In genomic region chr8:46740513-46741280, GRCm38 (mm10) we compare ENCODE assay signal across 8 mouse cellular contexts. TPM values are rescaled to one million over a fixed set of nuclear protein-coding genes. Genes with fewer than 3 reads are reported as not detected.
DNase-seq lines count a peak whose midpoint lies in the region; ATAC-seq and TF ChIP-seq lines count a peak whose summit lies in the region.

No protein-coding gene starts in this region.

- no peak for TF ChIP-seq CTCF in C2C12 (IDR thresholded peaks at IDR 0.05; ENCODE audit: control insufficient read depth, insufficient read depth, insufficient read length)

- no peaks in the 10 kb centered on the region for H3K36me3 ChIP-seq in C2C12 (ENCODE audit: control insufficient read depth, insufficient read depth)
- no peaks in the 10 kb centered on the region; the same call in 1 of the 2 replicates for H3K36me3 ChIP-seq in forebrain, embryonic 10.5 days (replicated peaks)
- no peaks in the 10 kb centered on the region for H3K36me3 ChIP-seq in heart, embryonic 15.5 days
- no peaks in the 10 kb centered on the region for H3K36me3 ChIP-seq in liver, embryonic 15.5 days (replicated peaks)
- no peaks in the 10 kb centered on the region for H3K36me3 ChIP-seq in stomach, embryonic 14.5 days (ENCODE audit: control insufficient read depth, insufficient read depth, low read length)

- H3K4me1 ChIP-seq in forebrain, embryonic 10.5 days, result peaks cover 28% of the 10 kb centered on the region
- peaks cover 28% of the 10 kb centered on the region for H3K4me1 ChIP-seq in heart, embryonic 15.5 days (replicated peaks)
- peaks cover 53% of the 10 kb centered on the region for H3K4me1 ChIP-seq in liver, embryonic 15.5 days (replicated peaks)
- H3K4me1 ChIP-seq in stomach, embryonic 14.5 days (ENCODE audit: control insufficient read depth, insufficient read depth, low read length), result peaks cover 18% of the 10 kb centered on the region

- peak; percentile 70 for DNase-seq in brain, adult 2 months (ENCODE audit: low read depth, low spot score)
- DNase-seq in forebrain, embryonic 10.5 days (ENCODE audit: extremely low spot score, low spot score), result peak; percentile 65
- peak; percentile 82 for DNase-seq in kidney, postnatal 14 days
- peak; percentile 75 for DNase-seq in neural tube, embryonic 10.5 days (ENCODE audit: extremely low spot score, low spot score)

- H3K4me2 ChIP-seq in heart, embryonic 15.5 days, result peak overlapping the region; percentile 79
- H3K4me2 ChIP-seq in liver, embryonic 15.5 days, result peak overlapping the region; percentile 89
- peak overlapping the region; percentile 87 for H3K4me2 ChIP-seq in stomach, embryonic 14.5 days (replicated peaks; ENCODE audit: low read depth, low read length)

- peak overlapping the region; percentile 96 for H3K27ac ChIP-seq in forebrain, embryonic 10.5 days
- H3K27ac ChIP-seq in heart, embryonic 15.5 days, result peak overlapping the region; percentile 98
- peak overlapping the region; percentile 91 for H3K27ac ChIP-seq in liver, embryonic 15.5 days (replicated peaks)
- H3K27ac ChIP-seq in stomach, embryonic 14.5 days (ENCODE audit: low read length), result peak overlapping the region; percentile 90

- H3K4me3 ChIP-seq in C2C12 (ENCODE audit: insufficient read depth, poor library complexity, severe bottlenecking), result peak overlapping the region; percentile 72
- peak overlapping the region; percentile 84 for H3K4me3 ChIP-seq in forebrain, embryonic 10.5 days
- peak overlapping the region; percentile 81 for H3K4me3 ChIP-seq in heart, embryonic 15.5 days
- peak overlapping the region; percentile 95 for H3K4me3 ChIP-seq in liver, embryonic 15.5 days (replicated peaks)
- H3K4me3 ChIP-seq in stomach, embryonic 14.5 days (ENCODE audit: low read depth, low read length), result peak overlapping the region; percentile 94

- peaks cover 62% of the 10 kb centered on the region for H3K79me2 ChIP-seq in C2C12 (ENCODE audit: control insufficient read depth, insufficient read depth)

- H3ac ChIP-seq in C2C12 (ENCODE audit: control insufficient read depth, insufficient read length, low read depth), result peak overlapping the region; percentile 89

- ATAC-seq in heart, embryonic 15.5 days (replicated peaks; ENCODE audit: insufficient number of reproducible peaks, insufficient read depth, low FRiP score, low read depth), result peak; percentile 66
- peak; percentile 69 for ATAC-seq in liver, embryonic 15.5 days (ENCODE audit: insufficient read depth)
- ATAC-seq in stomach, embryonic 14.5 days (ENCODE audit: insufficient number of reproducible peaks, insufficient read depth, low FRiP score, low read depth), result peak; percentile 66

- H3K9me3 ChIP-seq in forebrain, embryonic 10.5 days, result peaks cover 7% of the 10 kb centered on the region; the same call in 1 of the 2 replicates
- 0 out of 2 replicates have a peak, but pooled peaks cover 3% of the 10 kb centered on the region for H3K9me3 ChIP-seq in heart, embryonic 15.5 days (replicated peaks)
- H3K9me3 ChIP-seq in liver, embryonic 15.5 days (replicated peaks), result no peaks in the 10 kb centered on the region
- H3K9me3 ChIP-seq in stomach, embryonic 14.5 days (ENCODE audit: control insufficient read depth, low read depth, low read length), result no peaks in the 10 kb centered on the region; the same call in 1 of the 2 replicates

- H3K9ac ChIP-seq in heart, embryonic 15.5 days, result peak overlapping the region; percentile 93
- H3K9ac ChIP-seq in liver, embryonic 15.5 days, result peak overlapping the region; percentile 93
- H3K9ac ChIP-seq in stomach, embryonic 14.5 days (replicated peaks; ENCODE audit: low read depth, low read length), result peak overlapping the region; percentile 98

- no peaks in the 10 kb centered on the region for H3K27me3 ChIP-seq in C2C12 (ENCODE audit: control insufficient read depth, insufficient read depth, insufficient read length)
- H3K27me3 ChIP-seq in forebrain, embryonic 10.5 days (ENCODE audit: poor library complexity, severe bottlenecking), result no peaks in the 10 kb centered on the region
- no peaks in the 10 kb centered on the region for H3K27me3 ChIP-seq in heart, embryonic 15.5 days
- H3K27me3 ChIP-seq in liver, embryonic 15.5 days, result no peaks in the 10 kb centered on the region
- H3K27me3 ChIP-seq in stomach, embryonic 14.5 days (ENCODE audit: control insufficient read depth, insufficient read depth, low read length), result no peaks in the 10 kb centered on the region

- under 1% methylated on average over 92 of the region's 97 CpGs for WGBS in forebrain, embryonic 10.5 days
- under 1% methylated on average over 96 of the region's 97 CpGs for WGBS in heart, embryonic 15.5 days
- WGBS in liver, embryonic 15.5 days (ENCODE audit: insufficient replicate concordance), result under 1% methylated on average over 95 of the region's 97 CpGs
- under 1% methylated on average over 88 of the region's 97 CpGs for WGBS in stomach, embryonic 14.5 days

- H3K79me3 ChIP-seq in C2C12 (ENCODE audit: low read depth), result peaks cover 56% of the 10 kb centered on the region

TF ChIP-seq in C2C12, 6 proteins besides CTCF, POLR2A, EP300 and RAD21:
- TF ChIP-seq MYOD1 (IDR thresholded peaks at IDR 0.05; ENCODE audit: control insufficient read depth, insufficient read length, low read depth), result no peak
- no peak for TF ChIP-seq USF1 (IDR thresholded peaks at IDR 0.05; ENCODE audit: low read depth)
- TF ChIP-seq CEBPB (IDR thresholded peaks at IDR 0.05; ENCODE audit: low read depth), result no peak
- TF ChIP-seq MAX (IDR thresholded peaks at IDR 0.05), result no peak
- TF ChIP-seq MYOG (IDR thresholded peaks at IDR 0.05; ENCODE audit: control insufficient read depth, extremely low read depth, insufficient read length), result no peak
- no peak for TF ChIP-seq FOSL1 (IDR thresholded peaks at IDR 0.05; ENCODE audit: insufficient read depth, low read length, poor library complexity, severe bottlenecking)

RNA-seq across cellular contexts. Expression of gene Irf2, which starts 1.2 kb away (rescaled TPM):
- polyA plus RNA-seq in C2C12 (2012; fragmentation: generic; extraction: Trizol), result 7.6 TPM
- 5.6 and 7.8 TPM in 2 replicates for polyA plus RNA-seq in forebrain, embryonic 10.5 days (2016; fragmentation: Nextera tagmentation; extraction: Ambion mirVana)
- polyA plus RNA-seq in heart, embryonic 15.5 days (2015; fragmentation: Nextera tagmentation; extraction: Ambion mirVana), result 18.9 and 19.9 TPM in 2 replicates
- polyA plus RNA-seq in liver, embryonic 15.5 days (2015; fragmentation: Nextera tagmentation; extraction: Ambion mirVana), result 10.1 and 11.6 TPM in 2 replicates
- polyA plus RNA-seq in stomach, embryonic 14.5 days (2014; fragmentation: Nextera tagmentation; extraction: Ambion mirVana), result 23.2 and 24.7 TPM in 2 replicates

Comparison
In these comparisons a context has a peak if more than half of its experiments do, and no peak if none do; other contexts are left out.
1. Peak in every context shown above with its lines: DNase-seq, ATAC-seq, H3K4me3 ChIP-seq and H3K27ac ChIP-seq.